Mouse (Mus musculus) bone marrow macrophage, adult 2 months (primary cell): ENCODE data around the gene Atg5. TPM values are rescaled to one million over a fixed set of nuclear protein-coding genes. Genes with fewer than 3 reads are reported as not detected.

Experiments used
- H3K27ac ChIP-seq: 2 replicates; pipeline ENCODE4 v1.5.1; 2012; ENCODE audit warnings: low read depth, low read length; ENCODE audit not compliant: insufficient read depth
- H3K4me1 ChIP-seq: 2 replicates; pipeline ENCODE4 v1.6.1; 2012; ENCODE audit warnings: low read length; ENCODE audit not compliant: control insufficient read depth, insufficient read depth
- H3K4me3 ChIP-seq: 2 replicates; pipeline ENCODE4 v1.5.1; 2012; ENCODE audit warnings: mild to moderate bottlenecking, low read length, moderate library complexity; ENCODE audit not compliant: insufficient read depth
- CTCF ChIP-seq: IDR thresholded peaks from 2 replicates; pipeline ENCODE4 v1.5.1; 2012; ENCODE audit warnings: low read depth, mild to moderate bottlenecking, low read length, moderate library complexity
- POLR2A ChIP-seq: IDR thresholded peaks from 2 replicates; pipeline ENCODE4 v1.6.1; 2012; ENCODE audit warnings: mild to moderate bottlenecking, low read depth, low read length, borderline replicate concordance
- polyA plus RNA-seq: library from polyadenylated mRNA; stranded (reverse); fragments of >200 nt; gene quantifications from 2 replicates; pipeline ENCODE4 v1.2.4, GENCODE M21; 2012; ENCODE audit not compliant: missing spikeins, insufficient read depth, insufficient read length

The Atg5 gene
- polyA plus RNA-seq, 1 experiment = 42.7 TPM

GRCm38 (mm10) chr10:44367043-44367442, 98.9 kb downstream of the Atg5 start:
- 0 out of 2 replicates have a peak, but pooled peaks cover 2% of the 10 kb centered on the region for H3K4me1 ChIP-seq
- no peak overlapping the region for H3K4me3 ChIP-seq
- H3K27ac ChIP-seq = no peak overlapping the region
- TF ChIP-seq CTCF (no peak), POLR2A (no peak)

- Histone ChIP-seq H3K4me1 (0 out of 2 replicates have a peak, but pooled peaks cover 2% of the 10 kb centered on the region), H3K27ac (no peak overlapping the region), H3K4me3 (no peak overlapping the region)
- TF ChIP-seq CTCF (no peak), POLR2A (no peak)
Observed at GRCm38 (mm10) chr10:44368596-44368995, 100.4 kb downstream of the Atg5 start.

GRCm38 (mm10) chr10:44370666-44371065, 102.5 kb downstream of the Atg5 start:
- no peak overlapping the region for H3K27ac ChIP-seq
- H3K4me3 ChIP-seq = no peak overlapping the region
- no peak for TF ChIP-seq CTCF
- no peak for TF ChIP-seq POLR2A
- 0 out of 2 replicates have a peak, but pooled peaks cover 2% of the 10 kb centered on the region for H3K4me1 ChIP-seq

GRCm38 (mm10) chr10:44372210-44372609, 104.1 kb downstream of the Atg5 start:
- Histone ChIP-seq H3K4me3 (no peak overlapping the region), H3K27ac (no peak overlapping the region), H3K4me1 (0 out of 2 replicates have a peak, but pooled peaks cover 2% of the 10 kb centered on the region)
- TF ChIP-seq CTCF (no peak), POLR2A (no peak)

- H3K4me3 ChIP-seq = no peak overlapping the region
- TF ChIP-seq POLR2A (no peak), CTCF (no peak)
- H3K4me1 ChIP-seq = peaks cover 3% of the 10 kb centered on the region; the same call in 1 of the 2 replicates
- no peak overlapping the region for H3K27ac ChIP-seq
Observed at GRCm38 (mm10) chr10:44374678-44375077, 106.5 kb downstream of the Atg5 start.

- H3K27ac ChIP-seq = no peak overlapping the region
- TF ChIP-seq CTCF = no peak
- TF ChIP-seq POLR2A = no peak
- H3K4me3 ChIP-seq = no peak overlapping the region
- H3K4me1 ChIP-seq = peaks cover 10% of the 10 kb centered on the region
Observed at GRCm38 (mm10) chr10:44375501-44375900, 107.3 kb downstream of the Atg5 start.

- H3K4me3 ChIP-seq = no peak overlapping the region
- no peak overlapping the region for H3K27ac ChIP-seq
- TF ChIP-seq POLR2A (no peak), CTCF (no peak)
- H3K4me1 ChIP-seq = peaks cover 20% of the 10 kb centered on the region
Observed at GRCm38 (mm10) chr10:44377821-44378220, 109.7 kb downstream of the Atg5 start.

- Histone ChIP-seq H3K4me3 (no peak overlapping the region), H3K27ac (no peak overlapping the region), H3K4me1 (peaks cover 24% of the 10 kb centered on the region)
- TF ChIP-seq CTCF = no peak
- TF ChIP-seq POLR2A = no peak
Observed at GRCm38 (mm10) chr10:44378403-44378802, 110.2 kb downstream of the Atg5 start.

GRCm38 (mm10) chr10:44380476-44381208, 112.5 kb downstream of the Atg5 start:
- peak overlapping the region; percentile 96 for H3K27ac ChIP-seq
- H3K4me1 ChIP-seq = peaks cover 34% of the 10 kb centered on the region
- H3K4me3 ChIP-seq = peak overlapping the region; percentile 62
- TF ChIP-seq CTCF (no peak), POLR2A (no peak)

GRCm38 (mm10) chr10:44381397-44381796, 113.2 kb downstream of the Atg5 start:
- peak overlapping the region; percentile 96 for H3K27ac ChIP-seq
- H3K4me3 ChIP-seq = peak overlapping the region; percentile 62
- peaks cover 34% of the 10 kb centered on the region for H3K4me1 ChIP-seq
- TF ChIP-seq CTCF = no peak
- TF ChIP-seq POLR2A = no peak
